Mouse (Mus musculus) kidney, embryonic 14.5 days (tissue): Measurements from ENCODE around the gene Arpc5. TPM values are rescaled to one million over a fixed set of nuclear protein-coding genes. Genes with fewer than 3 reads are reported as not detected.

Source experiments
- ATAC-seq: fragments of 200-750 bp; cut with Nextera tagmentation; 2 replicates; pipeline ENCODE4 v1.8.0; 2017; ENCODE audit warnings: moderate number of reproducible peaks, mild to moderate bottlenecking, moderate TSS enrichment, moderate library complexity; ENCODE audit not compliant: low FRiP score, low TSS enrichment
- H3K27ac ChIP-seq: fragments of 300-500 bp; sonication (generic); 2 replicates; pipeline ENCODE4 v1.5.1; 2014; ENCODE audit warnings: low read depth, mild to moderate bottlenecking, low read length, moderate library complexity, mixed read lengths
- H3K27me3 ChIP-seq: fragments of 300-500 bp; sonication (generic); 2 replicates; pipeline ENCODE4 v1.6.1; 2014; ENCODE audit warnings: mild to moderate bottlenecking, low read length; ENCODE audit not compliant: control insufficient read depth, insufficient read depth
- H3K36me3 ChIP-seq: fragments of 300-500 bp; sonication (generic); 2 replicates; pipeline ENCODE4 v1.6.1; 2014; ENCODE audit warnings: low read length, mixed read lengths; ENCODE audit not compliant: control insufficient read depth, insufficient read depth
- H3K4me1 ChIP-seq: fragments of 300-500 bp; sonication (generic); 2 replicates; pipeline ENCODE4 v1.6.1; 2014; ENCODE audit warnings: low read length, mixed read lengths; ENCODE audit not compliant: control insufficient read depth, insufficient read depth
- H3K4me2 ChIP-seq: fragments of 300-500 bp; sonication (generic); replicated peaks from 2 replicates; pipeline ENCODE4 v1.6.1; 2014; ENCODE audit warnings: low read depth, mild to moderate bottlenecking, low read length
- H3K4me3 ChIP-seq: fragments of 300-500 bp; sonication (generic); 2 replicates; pipeline ENCODE4 v1.5.1; 2014; ENCODE audit warnings: mild to moderate bottlenecking, low read length
- H3K9ac ChIP-seq: fragments of 300-500 bp; sonication (generic); 2 replicates; pipeline ENCODE4 v1.6.1; 2014; ENCODE audit warnings: low read depth, mild to moderate bottlenecking, low read length, moderate library complexity
- H3K9me3 ChIP-seq: fragments of 300-500 bp; sonication (generic); 2 replicates; pipeline ENCODE4 v1.6.1; 2016; ENCODE audit warnings: low read length; ENCODE audit not compliant: control insufficient read depth
- WGBS: fragments of 180-500 bp; shearing (Covaris S2); extraction: QIAGEN DNeasy Blood & Tissue Kit; methylation state at CpG from one replicate; pipeline ENCODE4 v1.1.7; 2014; 5-methylcytosine and 5-hydroxymethylcytosine counted together
- polyA plus RNA-seq: library from polyadenylated mRNA; unstranded; fragments of >200 nt; fragmentation: Nextera tagmentation; extraction: Ambion mirVana; gene quantifications from 2 replicates; pipeline ENCODE4 v1.2.1, GENCODE M21; 2014

The Arpc5 gene
- polyA plus RNA-seq, 1 experiment from 2014 or later: 240 TPM

GRCm38 (mm10) chr1:152800633-152801176 lies 34.4 kb downstream of the Arpc5 start:
- Histone ChIP-seq H3K36me3 (no peaks in the 10 kb centered on the region), H3K27me3 (no peaks in the 10 kb centered on the region), H3K9me3 (no peaks in the 10 kb centered on the region), H3K4me1 (peaks cover 11% of the 10 kb centered on the region; the same call in 1 of the 2 replicates), H3K9ac (no peak overlapping the region), H3K4me3 (no peak overlapping the region), H3K4me2 (no peak overlapping the region), H3K27ac (peak overlapping the region; percentile 57; the same call in 1 of the 2 replicates)
- WGBS: 71% methylated on average over 13 of the region's 13 CpGs
- ATAC-seq: no peak

DNA sequence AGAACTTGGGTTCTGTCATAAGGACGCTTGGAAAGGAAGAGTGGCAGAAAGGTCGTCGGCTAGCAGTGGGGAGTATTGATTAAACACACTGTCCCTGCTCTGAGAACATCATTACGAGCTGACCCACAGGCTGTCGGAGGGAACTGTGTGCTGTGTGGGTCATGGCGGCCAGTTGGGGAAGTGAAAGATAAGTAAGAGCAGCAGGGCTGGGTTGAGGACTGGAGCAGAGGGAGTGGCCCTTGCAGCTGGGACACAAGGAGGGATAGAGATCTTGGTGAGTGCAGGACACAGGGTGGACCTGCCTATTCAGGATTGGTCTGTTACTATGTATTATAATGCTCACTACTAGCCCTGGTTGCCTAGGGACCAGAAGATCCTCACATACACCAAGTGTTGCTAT lies 38.6 kb downstream of the Arpc5 start:
- ATAC-seq: no peak

DNA sequence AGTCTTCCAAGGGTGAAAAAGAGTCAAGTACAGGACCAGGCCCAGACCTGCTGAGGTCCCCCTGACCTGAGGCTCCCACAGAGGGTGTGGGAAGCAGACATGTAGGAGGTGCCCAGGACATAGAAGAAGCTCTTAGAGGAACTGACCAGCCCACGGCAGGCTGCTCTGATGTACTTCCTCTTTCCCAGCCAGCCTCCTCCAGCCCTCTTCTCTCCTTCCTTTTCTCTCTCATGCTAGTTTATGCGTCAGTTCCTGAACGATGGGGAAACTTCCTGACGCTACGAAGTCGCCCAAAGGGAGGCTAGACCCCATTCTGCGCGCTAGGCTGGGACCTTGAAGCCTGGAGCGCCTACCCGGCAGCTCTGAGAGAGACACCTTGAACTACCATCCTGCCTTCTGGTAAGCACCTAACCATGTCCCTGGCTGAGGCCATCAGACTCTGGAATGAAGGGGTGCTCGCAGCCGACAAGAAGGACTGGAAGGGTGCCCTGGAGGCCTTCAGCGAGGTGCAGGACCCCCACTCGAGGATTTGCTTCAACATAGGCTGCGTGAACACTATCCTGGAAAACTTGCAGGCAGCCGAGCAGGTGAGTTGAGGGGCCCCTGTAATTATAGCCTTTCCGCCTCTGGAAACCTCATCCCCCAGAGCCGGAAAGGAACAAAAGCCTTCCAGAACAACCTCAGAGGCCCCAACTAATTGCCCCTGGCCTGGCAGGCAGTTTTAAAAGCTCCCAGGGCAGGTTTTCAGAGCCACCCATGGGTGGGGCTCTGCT lies 41.5 kb downstream of the Arpc5 start:
- WGBS: 37% methylated on average over 18 of the region's 18 CpGs
- peak; percentile 30; the same call in 1 of the 2 replicates for ATAC-seq
- H3K27ac ChIP-seq: no peak overlapping the region

More for the DNA sequence above, 38.6 kb downstream of the Arpc5 start:
- Histone ChIP-seq H3K4me1 (peaks cover 15% of the 10 kb centered on the region), H3K4me3 (no peak overlapping the region), H3K36me3 (no peaks in the 10 kb centered on the region), H3K9me3 (no peaks in the 10 kb centered on the region), H3K4me2 (no peak overlapping the region), H3K27ac (no peak overlapping the region), H3K9ac (no peak overlapping the region), H3K27me3 (no peaks in the 10 kb centered on the region)
- 86% methylated on average over 6 of the region's 6 CpGs for WGBS

DNA sequence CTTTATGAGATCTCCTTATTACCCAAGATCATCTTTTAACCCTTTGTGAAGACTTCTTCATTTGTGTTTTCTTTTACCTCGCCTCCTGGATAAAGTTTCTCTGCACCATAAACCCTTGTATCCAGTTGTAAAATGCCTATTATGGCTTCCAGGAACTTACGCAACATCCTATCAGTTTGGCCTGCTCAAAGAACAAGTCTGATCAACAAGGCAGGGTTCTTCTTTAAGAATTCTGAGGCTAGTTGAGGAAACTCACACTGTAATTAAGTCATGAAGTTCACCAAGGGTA lies 42.0 kb downstream of the Arpc5 start:
- Histone ChIP-seq H3K9ac (no peak overlapping the region), H3K9me3 (no peaks in the 10 kb centered on the region), H3K27ac (no peak overlapping the region), H3K4me3 (no peak overlapping the region), H3K4me2 (no peak overlapping the region), H3K27me3 (no peaks in the 10 kb centered on the region), H3K36me3 (no peaks in the 10 kb centered on the region), H3K4me1 (peaks cover 9% of the 10 kb centered on the region; the same call in 1 of the 2 replicates)
- no peak for ATAC-seq
- WGBS: 63% methylated on average over 2 of the region's 2 CpGs

More for the DNA sequence above, 41.5 kb downstream of the Arpc5 start:
- no peak overlapping the region for H3K4me3 ChIP-seq
- H3K4me2 ChIP-seq: no peak overlapping the region
- H3K36me3 ChIP-seq: no peaks in the 10 kb centered on the region
- no peak overlapping the region for H3K9ac ChIP-seq
- no peaks in the 10 kb centered on the region for H3K27me3 ChIP-seq
- no peaks in the 10 kb centered on the region for H3K9me3 ChIP-seq
- H3K4me1 ChIP-seq: peaks cover 9% of the 10 kb centered on the region; the same call in 1 of the 2 replicates

DNA sequence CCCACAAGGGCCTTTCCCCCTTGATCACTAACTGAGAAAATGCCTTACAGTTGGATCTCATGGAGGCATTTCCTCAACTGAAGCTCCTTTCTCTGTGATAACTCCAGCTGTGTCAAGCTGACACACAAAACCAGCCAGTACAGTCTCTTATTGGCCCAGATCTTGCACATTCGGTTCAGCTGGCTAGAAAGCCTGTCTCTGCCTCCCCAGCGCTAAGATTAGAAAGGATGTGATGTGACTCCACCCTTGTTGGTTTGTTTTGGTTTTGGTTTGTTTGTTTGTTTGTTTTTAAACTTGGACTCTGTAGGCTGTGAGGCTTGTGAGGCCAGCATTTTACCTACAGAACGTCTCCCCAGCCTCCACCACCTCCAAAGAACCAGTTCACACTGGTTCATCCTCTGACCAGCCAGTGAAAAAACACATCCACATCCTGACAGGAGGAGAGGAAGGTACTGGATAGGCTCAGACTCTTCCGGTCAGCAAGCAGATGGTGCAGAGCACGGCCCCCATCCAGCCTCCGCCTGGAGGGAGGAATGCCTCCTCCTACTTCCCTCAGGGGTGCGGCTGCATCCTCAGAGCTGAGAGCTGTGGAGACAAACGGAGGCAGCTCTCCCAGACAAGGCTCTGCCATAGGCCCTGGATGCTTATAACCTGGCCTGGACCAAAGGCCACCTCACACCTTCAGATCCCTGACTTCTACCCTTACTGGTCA lies 43.4 kb downstream of the Arpc5 start:
- WGBS: 24% methylated on average over 8 of the region's 8 CpGs
- no peaks in the 10 kb centered on the region for H3K27me3 ChIP-seq
- no peak overlapping the region; the same call in 1 of the 2 replicates for H3K4me2 ChIP-seq
- H3K4me3 ChIP-seq: no peak overlapping the region
- H3K9ac ChIP-seq: no peak overlapping the region
- peaks cover 9% of the 10 kb centered on the region; the same call in 1 of the 2 replicates for H3K4me1 ChIP-seq
- no peaks in the 10 kb centered on the region for H3K36me3 ChIP-seq
- 0 out of 2 replicates have a peak overlapping the region, but pooled peaks have one; percentile 17 for H3K27ac ChIP-seq
- H3K9me3 ChIP-seq: no peaks in the 10 kb centered on the region
- ATAC-seq: peak; percentile 72

DNA sequence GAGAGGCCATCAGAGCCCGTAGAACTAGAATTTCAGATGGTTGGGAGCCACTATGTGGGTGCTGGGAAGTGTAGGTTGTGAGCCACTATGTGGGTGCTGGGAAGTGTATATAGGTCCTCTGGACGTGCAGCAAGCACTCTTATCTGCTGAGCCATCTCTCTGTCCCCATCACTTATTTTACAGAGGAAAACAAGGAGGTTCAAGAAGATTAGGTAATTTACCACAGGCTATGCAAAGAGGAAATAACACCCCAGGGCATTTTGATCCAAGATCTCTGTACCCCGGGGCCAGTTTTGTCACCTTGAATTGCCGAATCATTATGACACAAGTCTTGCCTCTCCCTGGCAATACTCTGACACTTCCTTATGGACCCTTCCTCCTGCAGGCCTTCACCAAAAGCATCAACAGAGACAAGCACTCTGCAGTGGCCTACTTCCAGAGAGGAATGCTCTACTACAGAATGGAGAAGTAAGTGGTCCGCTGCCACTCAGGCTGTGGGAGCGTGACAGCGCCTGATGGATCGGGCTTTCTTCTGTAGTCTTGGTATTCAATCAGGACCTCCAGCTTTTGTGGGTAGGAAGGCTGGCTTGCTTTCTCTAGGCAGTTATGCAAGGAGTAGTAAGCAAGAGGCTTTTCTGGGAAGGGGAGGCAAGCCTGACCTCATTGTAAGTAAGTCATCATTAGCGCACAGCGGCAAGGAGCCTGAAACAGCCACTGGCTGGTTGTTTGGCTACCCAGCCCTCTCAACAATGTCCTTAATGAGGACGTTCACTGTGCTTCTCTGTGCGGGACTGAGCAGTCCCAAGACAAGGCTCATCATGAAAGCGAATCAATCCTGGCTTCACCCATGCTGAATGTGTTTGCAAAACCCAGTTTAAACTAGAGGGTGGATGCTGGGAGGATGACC lies 44.4 kb downstream of the Arpc5 start:
- no peak overlapping the region for H3K9ac ChIP-seq
- H3K27ac ChIP-seq: no peak overlapping the region
- WGBS: 77% methylated on average over 13 of the region's 13 CpGs
- ATAC-seq: no peak
- no peaks in the 10 kb centered on the region for H3K9me3 ChIP-seq
- peaks cover 9% of the 10 kb centered on the region; the same call in 1 of the 2 replicates for H3K4me1 ChIP-seq
- H3K4me2 ChIP-seq: no peak overlapping the region
- H3K36me3 ChIP-seq: no peaks in the 10 kb centered on the region
- H3K4me3 ChIP-seq: no peak overlapping the region
- no peaks in the 10 kb centered on the region for H3K27me3 ChIP-seq

DNA sequence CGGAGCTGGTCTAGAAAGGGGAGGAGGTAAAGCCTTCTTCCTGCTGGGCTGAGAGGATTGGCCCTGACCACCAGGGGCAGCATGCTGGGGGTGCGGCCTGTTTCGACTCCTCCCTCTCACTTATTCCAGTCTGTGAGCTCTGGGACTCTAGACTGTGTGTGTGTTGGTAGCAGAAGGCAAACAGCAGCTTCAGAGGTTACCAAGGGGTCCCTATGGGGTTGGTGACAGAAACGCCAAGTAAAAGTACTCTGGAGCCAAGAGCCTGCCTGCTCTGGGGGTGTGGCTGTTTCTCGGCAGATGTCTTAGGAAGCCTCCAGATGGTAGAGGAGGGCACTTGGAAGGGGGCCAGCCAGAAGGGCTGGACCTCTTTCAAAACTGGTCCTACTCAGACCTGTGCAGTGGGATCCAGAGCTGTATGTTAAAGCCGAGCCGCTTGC lies 48.9 kb downstream of the Arpc5 start:
- 37% methylated on average over 7 of the region's 7 CpGs for WGBS
- peaks cover 18% of the 10 kb centered on the region for H3K4me1 ChIP-seq
- no peaks in the 10 kb centered on the region for H3K36me3 ChIP-seq
- ATAC-seq: peak; percentile 45; the same call in 1 of the 2 replicates
- H3K9me3 ChIP-seq: no peaks in the 10 kb centered on the region
- no peak overlapping the region for H3K9ac ChIP-seq
- no peak overlapping the region for H3K4me2 ChIP-seq
- no peaks in the 10 kb centered on the region for H3K27me3 ChIP-seq
- no peak overlapping the region for H3K27ac ChIP-seq
- H3K4me3 ChIP-seq: no peak overlapping the region

DNA sequence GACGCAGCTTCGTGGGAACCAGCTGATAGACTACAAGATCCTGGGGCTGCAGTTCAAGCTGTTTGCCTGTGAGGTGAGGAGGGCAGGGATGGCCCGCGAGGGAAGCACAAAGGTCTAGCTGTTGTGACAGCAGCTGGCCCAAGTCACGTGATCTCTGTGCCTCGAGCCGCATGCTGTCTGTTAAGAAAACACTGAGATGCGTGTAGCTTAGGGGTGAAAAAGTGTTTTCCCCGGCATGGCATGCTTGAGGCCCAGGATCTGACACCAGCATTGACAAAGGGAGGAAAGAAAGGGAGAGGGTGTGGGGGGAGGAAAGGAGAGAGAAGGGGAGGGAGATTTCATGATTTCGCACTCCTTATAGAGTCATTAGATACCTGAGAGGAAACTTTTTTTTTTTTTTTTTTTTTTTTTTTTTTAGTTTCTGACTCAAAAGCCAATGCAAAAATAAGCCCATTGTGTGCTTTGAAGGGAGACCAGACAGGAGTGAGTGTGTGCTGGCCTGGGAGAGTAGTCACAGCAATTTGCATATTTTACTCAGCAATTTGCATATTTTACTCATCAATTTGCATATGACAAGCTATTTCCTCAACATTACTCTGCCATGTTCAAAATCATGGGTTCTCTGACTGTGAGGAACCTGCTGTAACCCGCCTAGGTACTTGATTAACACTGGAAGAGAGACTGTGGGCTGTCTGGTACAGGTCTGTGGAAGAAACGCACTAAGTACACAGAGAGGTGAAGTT lies 50.9 kb downstream of the Arpc5 start:
- H3K4me1 ChIP-seq: peaks cover 18% of the 10 kb centered on the region
- no peaks in the 10 kb centered on the region for H3K36me3 ChIP-seq
- no peak overlapping the region for H3K4me3 ChIP-seq
- no peaks in the 10 kb centered on the region for H3K27me3 ChIP-seq
- peak overlapping the region; percentile 51; the same call in 1 of the 2 replicates for H3K27ac ChIP-seq
- no peak overlapping the region for H3K4me2 ChIP-seq
- no peaks in the 10 kb centered on the region for H3K9me3 ChIP-seq
- H3K9ac ChIP-seq: no peak overlapping the region
- ATAC-seq: peak; percentile 33; the same call in 1 of the 2 replicates
- 34% methylated on average over 12 of the region's 12 CpGs for WGBS
